Mouse (Mus musculus): ENCODE results near the gene Cryaa. TPM values are rescaled to one million over a fixed set of nuclear protein-coding genes. Genes with fewer than 3 reads are reported as not detected.
A peak's percentile ranks its signal among the peaks of the same experiment; 100 is the strongest.
"Not testable (repeated sequence)": the region's sequence is repeated elsewhere in the genome, so short reads cannot be mapped to it uniquely, and the experiment has no call there.

Gene Cryaa
- polyA plus RNA-seq, 1 experiment = 2.2 TPM

DNA sequence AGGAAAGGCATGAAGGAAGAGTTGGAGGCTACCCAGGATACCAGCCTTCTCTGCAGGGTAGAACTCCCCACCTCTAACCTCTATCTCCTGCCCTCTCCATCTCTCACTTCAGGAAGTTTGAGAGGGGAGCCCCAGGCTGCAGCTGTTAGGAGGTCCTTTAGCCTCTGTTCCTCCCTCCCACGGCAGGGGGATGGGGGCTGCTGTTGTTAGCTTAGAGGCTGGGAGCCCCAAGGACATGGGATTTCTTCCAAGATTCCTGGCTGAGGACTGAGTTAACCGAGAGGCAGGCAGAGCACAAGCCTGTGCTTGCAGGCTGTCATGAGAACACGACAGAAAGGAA lies 8.6 kb downstream of the Cryaa start:
- Histone ChIP-seq H3K4me3 (ENCODE audit: control insufficient read depth, insufficient read depth, low read length) (no peak overlapping the region), H3K36me3 (ENCODE audit: control insufficient read depth, insufficient read depth, low read length) (no peaks in the 10 kb centered on the region), H3K27me3 (ENCODE audit: control insufficient read depth, insufficient read depth, low read length) (no peaks in the 10 kb centered on the region), H3K4me1 (replicated peaks; ENCODE audit: control insufficient read depth, insufficient read depth, low read length) (peaks cover 8% of the 10 kb centered on the region), H3K27ac (ENCODE audit: control insufficient read depth, insufficient read depth, low read length) (no peak overlapping the region)
- WGBS = 70% methylated on average over 3 of the region's 3 CpGs
- DNase-seq = no peak
- TF ChIP-seq CTCF (IDR thresholded peaks at IDR 0.05; ENCODE audit: borderline replicate concordance, control insufficient read depth, extremely low read depth, insufficient read depth, low read length, poor library complexity) = no peak
- TF ChIP-seq POLR2A (IDR thresholded peaks at IDR 0.05; ENCODE audit: control insufficient read depth, extremely low read depth, insufficient read depth, low read length, poor library complexity) = no peak

DNA sequence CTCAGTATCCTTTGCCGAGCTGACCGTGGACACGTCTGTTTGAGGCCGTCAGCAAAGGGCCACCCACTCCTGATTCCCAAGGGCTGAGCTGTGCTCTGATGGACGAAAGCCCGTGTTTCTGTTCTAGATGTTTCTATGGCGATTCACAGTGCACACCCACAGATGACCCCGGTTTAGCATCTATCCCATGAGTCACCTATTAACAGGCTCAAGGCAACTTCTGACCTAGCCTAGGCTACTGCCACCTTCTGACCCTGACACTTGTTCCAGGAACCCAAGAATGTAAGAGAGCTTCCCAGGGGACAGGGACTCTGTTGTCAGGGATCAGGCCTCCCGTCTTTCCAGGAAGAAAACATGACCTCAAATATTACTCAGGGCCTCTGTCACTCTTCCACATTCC lies 10.5 kb downstream of the Cryaa start:
- no peak for DNase-seq
- Histone ChIP-seq H3K27ac (ENCODE audit: control insufficient read depth, insufficient read depth, low read length) (no peak overlapping the region), H3K4me1 (replicated peaks; ENCODE audit: control insufficient read depth, insufficient read depth, low read length) (peaks cover 12% of the 10 kb centered on the region), H3K4me3 (ENCODE audit: control insufficient read depth, insufficient read depth, low read length) (no peak overlapping the region), H3K27me3 (ENCODE audit: control insufficient read depth, insufficient read depth, low read length) (no peaks in the 10 kb centered on the region), H3K36me3 (ENCODE audit: control insufficient read depth, insufficient read depth, low read length) (no peaks in the 10 kb centered on the region)
- TF ChIP-seq CTCF (IDR thresholded peaks at IDR 0.05; ENCODE audit: borderline replicate concordance, control insufficient read depth, extremely low read depth, insufficient read depth, low read length, poor library complexity) (no peak), POLR2A (IDR thresholded peaks at IDR 0.05; ENCODE audit: control insufficient read depth, extremely low read depth, insufficient read depth, low read length, poor library complexity) (no peak)
- WGBS = 94% methylated on average over 9 of the region's 9 CpGs

DNA sequence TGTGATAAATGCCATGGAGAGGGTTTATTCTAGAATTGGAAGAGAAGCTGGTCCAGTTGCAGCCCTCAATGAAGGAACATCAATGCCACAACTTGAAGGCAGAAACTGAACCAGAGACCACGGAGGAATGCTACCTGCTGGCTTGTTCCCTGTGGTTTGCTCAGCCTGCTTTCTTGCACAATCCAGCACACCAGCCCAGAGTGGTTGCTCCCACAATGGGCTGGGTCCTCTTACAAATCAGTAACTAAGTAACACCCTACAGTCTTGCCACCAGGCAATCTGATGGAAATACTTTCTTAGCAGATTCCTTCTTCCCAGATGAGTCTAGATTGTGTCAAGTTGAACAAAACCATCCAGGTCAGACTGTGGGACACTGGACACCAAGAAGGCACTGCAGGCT lies 12.0 kb downstream of the Cryaa start:
- Histone ChIP-seq H3K36me3 (ENCODE audit: control insufficient read depth, insufficient read depth, low read length) (no peaks in the 10 kb centered on the region), H3K27me3 (ENCODE audit: control insufficient read depth, insufficient read depth, low read length) (no peaks in the 10 kb centered on the region), H3K27ac (ENCODE audit: control insufficient read depth, insufficient read depth, low read length) (no peak overlapping the region), H3K4me1 (replicated peaks; ENCODE audit: control insufficient read depth, insufficient read depth, low read length) (peaks cover 21% of the 10 kb centered on the region), H3K4me3 (ENCODE audit: control insufficient read depth, insufficient read depth, low read length) (no peak overlapping the region)
- TF ChIP-seq POLR2A (IDR thresholded peaks at IDR 0.05; ENCODE audit: control insufficient read depth, extremely low read depth, insufficient read depth, low read length, poor library complexity) (no peak), CTCF (IDR thresholded peaks at IDR 0.05; ENCODE audit: borderline replicate concordance, control insufficient read depth, extremely low read depth, insufficient read depth, low read length, poor library complexity) (no peak)
- WGBS = 68% methylated on average over 1 of the region's 1 CpGs
- no peak for DNase-seq

- 48% methylated on average over 5 of the region's 5 CpGs for WGBS
- Histone ChIP-seq H3K36me3 (ENCODE audit: control insufficient read depth, insufficient read depth, low read length) (no peaks in the 10 kb centered on the region), H3K4me3 (ENCODE audit: control insufficient read depth, insufficient read depth, low read length) (no peak overlapping the region), H3K4me1 (replicated peaks; ENCODE audit: control insufficient read depth, insufficient read depth, low read length) (peaks cover 13% of the 10 kb centered on the region), H3K27me3 (ENCODE audit: control insufficient read depth, insufficient read depth, low read length) (no peaks in the 10 kb centered on the region), H3K27ac (ENCODE audit: control insufficient read depth, insufficient read depth, low read length) (no peak overlapping the region)
- DNase-seq = no peak
- TF ChIP-seq POLR2A (IDR thresholded peaks at IDR 0.05; ENCODE audit: control insufficient read depth, extremely low read depth, insufficient read depth, low read length, poor library complexity) (no peak), CTCF (IDR thresholded peaks at IDR 0.05; ENCODE audit: borderline replicate concordance, control insufficient read depth, extremely low read depth, insufficient read depth, low read length, poor library complexity) (no peak)
These were observed 15.3 kb downstream of the Cryaa start for GRCm38 (mm10) chr17:31692918-31693317.

- H3K27me3 ChIP-seq (ENCODE audit: control insufficient read depth, insufficient read depth, low read length) = no peaks in the 10 kb centered on the region
- no peaks in the 10 kb centered on the region for H3K36me3 ChIP-seq (ENCODE audit: control insufficient read depth, insufficient read depth, low read length)
- no peak overlapping the region for H3K27ac ChIP-seq (ENCODE audit: control insufficient read depth, insufficient read depth, low read length)
- H3K4me1 ChIP-seq (replicated peaks; ENCODE audit: control insufficient read depth, insufficient read depth, low read length) = peaks cover 13% of the 10 kb centered on the region
- 6% methylated on average over 20 of the region's 20 CpGs for WGBS
- peak; percentile 73 for DNase-seq
- no peak overlapping the region for H3K4me3 ChIP-seq (ENCODE audit: control insufficient read depth, insufficient read depth, low read length)
- TF ChIP-seq CTCF (IDR thresholded peaks at IDR 0.05; ENCODE audit: borderline replicate concordance, control insufficient read depth, extremely low read depth, insufficient read depth, low read length, poor library complexity) = peak; percentile 90
- no peak for TF ChIP-seq POLR2A (IDR thresholded peaks at IDR 0.05; ENCODE audit: control insufficient read depth, extremely low read depth, insufficient read depth, low read length, poor library complexity)
These were observed 15.9 kb downstream of the Cryaa start for GRCm38 (mm10) chr17:31693330-31694022.

DNA sequence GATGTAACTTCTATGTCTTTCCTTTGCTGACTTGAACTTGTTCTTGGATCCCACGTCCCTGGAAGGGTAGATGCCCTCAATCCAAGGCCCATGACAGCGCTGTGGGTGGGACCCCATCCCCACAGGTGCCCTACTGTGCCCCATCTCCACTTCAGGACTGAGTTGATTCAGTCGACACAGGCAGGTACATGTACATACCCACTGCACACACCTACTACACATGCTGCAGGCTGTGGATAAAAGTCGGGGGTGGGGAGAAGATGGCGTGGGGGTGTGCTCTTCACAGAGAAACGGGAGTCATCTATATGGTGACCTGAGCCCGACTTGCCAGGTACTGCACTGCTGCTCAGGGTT lies 16.4 kb downstream of the Cryaa start:
- WGBS = 85% methylated on average over 7 of the region's 7 CpGs
- no peak overlapping the region for H3K27ac ChIP-seq (ENCODE audit: control insufficient read depth, insufficient read depth, low read length)
- peaks cover 13% of the 10 kb centered on the region for H3K4me1 ChIP-seq (replicated peaks; ENCODE audit: control insufficient read depth, insufficient read depth, low read length)
- H3K4me3 ChIP-seq (ENCODE audit: control insufficient read depth, insufficient read depth, low read length) = no peak overlapping the region
- no peaks in the 10 kb centered on the region for H3K36me3 ChIP-seq (ENCODE audit: control insufficient read depth, insufficient read depth, low read length)
- no peak for DNase-seq
- TF ChIP-seq POLR2A (IDR thresholded peaks at IDR 0.05; ENCODE audit: control insufficient read depth, extremely low read depth, insufficient read depth, low read length, poor library complexity) (no peak), CTCF (IDR thresholded peaks at IDR 0.05; ENCODE audit: borderline replicate concordance, control insufficient read depth, extremely low read depth, insufficient read depth, low read length, poor library complexity) (no peak)
- H3K27me3 ChIP-seq (ENCODE audit: control insufficient read depth, insufficient read depth, low read length) = no peaks in the 10 kb centered on the region

- DNase-seq = no peak
- TF ChIP-seq POLR2A (IDR thresholded peaks at IDR 0.05; ENCODE audit: control insufficient read depth, extremely low read depth, insufficient read depth, low read length, poor library complexity) = no peak
- TF ChIP-seq CTCF (IDR thresholded peaks at IDR 0.05; ENCODE audit: borderline replicate concordance, control insufficient read depth, extremely low read depth, insufficient read depth, low read length, poor library complexity) = no peak
- no peaks in the 10 kb centered on the region for H3K36me3 ChIP-seq (ENCODE audit: control insufficient read depth, insufficient read depth, low read length)
- peaks cover 13% of the 10 kb centered on the region for H3K4me1 ChIP-seq (replicated peaks; ENCODE audit: control insufficient read depth, insufficient read depth, low read length)
- H3K27me3 ChIP-seq (ENCODE audit: control insufficient read depth, insufficient read depth, low read length) = no peaks in the 10 kb centered on the region
- no peak overlapping the region for H3K4me3 ChIP-seq (ENCODE audit: control insufficient read depth, insufficient read depth, low read length)
- WGBS = 38% methylated on average over 1 of the region's 1 CpGs
- H3K27ac ChIP-seq (ENCODE audit: control insufficient read depth, insufficient read depth, low read length) = no peak overlapping the region
These were observed 17.3 kb downstream of the Cryaa start for GRCm38 (mm10) chr17:31694949-31695348.

GRCm38 (mm10) chr17:31695356-31695755 lies 17.7 kb downstream of the Cryaa start:
- not testable (repeated sequence) for H3K4me3 ChIP-seq (ENCODE audit: control insufficient read depth, insufficient read depth, low read length); H3K27me3 ChIP-seq (ENCODE audit: control insufficient read depth, insufficient read depth, low read length); H3K27ac ChIP-seq (ENCODE audit: control insufficient read depth, insufficient read depth, low read length); DNase-seq; H3K36me3 ChIP-seq (ENCODE audit: control insufficient read depth, insufficient read depth, low read length)
- H3K4me1 ChIP-seq (replicated peaks; ENCODE audit: control insufficient read depth, insufficient read depth, low read length) = peaks cover 13% of the 10 kb centered on the region
- WGBS = 94% methylated on average over 7 of the region's 7 CpGs

Measured in thymus, adult 2 months (tissue).